Mouse (Mus musculus): ENCODE results near the gene Gm28308. TPM values are rescaled to one million over a fixed set of nuclear protein-coding genes. Genes with fewer than 3 reads are reported as not detected.

The Gm28308 gene
- polyA plus RNA-seq, 1 experiment from 2014 or later, result not detected

- no peaks in the 10 kb centered on the region for H3K9me3 ChIP-seq (replicated peaks)
- H3K27ac ChIP-seq (replicated peaks), result no peak overlapping the region
- 23% methylated on average over 3 of the region's 3 CpGs for WGBS (ENCODE audit: insufficient replicate concordance)
- peaks cover 100% of the 10 kb centered on the region for H3K27me3 ChIP-seq
- ATAC-seq (ENCODE audit: insufficient read depth), result no peak
- no peaks in the 10 kb centered on the region for H3K36me3 ChIP-seq (replicated peaks)
- H3K4me2 ChIP-seq, result no peak overlapping the region
- no peak overlapping the region for H3K4me3 ChIP-seq (replicated peaks)
- H3K4me1 ChIP-seq (replicated peaks), result no peaks in the 10 kb centered on the region; the same call in none of the 2 replicates
- H3K9ac ChIP-seq, result no peak overlapping the region
Observed at GRCm38 (mm10) chr6:52236806-52237205, 23.7 kb upstream of the Gm28308 start.

- Histone ChIP-seq H3K4me2 (no peak overlapping the region), H3K4me3 (replicated peaks) (no peak overlapping the region), H3K36me3 (replicated peaks) (no peaks in the 10 kb centered on the region), H3K4me1 (replicated peaks) (no peaks in the 10 kb centered on the region; the same call in none of the 2 replicates), H3K9me3 (replicated peaks) (no peaks in the 10 kb centered on the region), H3K27me3 (peaks cover 99% of the 10 kb centered on the region), H3K27ac (replicated peaks) (no peak overlapping the region), H3K9ac (no peak overlapping the region)
- 29% methylated on average over 6 of the region's 6 CpGs for WGBS (ENCODE audit: insufficient replicate concordance)
- ATAC-seq (ENCODE audit: insufficient read depth), result no peak
Observed at GRCm38 (mm10) chr6:52235866-52236265, 22.7 kb upstream of the Gm28308 start.

- Histone ChIP-seq H3K27ac (replicated peaks) (no peak overlapping the region), H3K27me3 (peaks cover 99% of the 10 kb centered on the region), H3K9ac (no peak overlapping the region), H3K9me3 (replicated peaks) (no peaks in the 10 kb centered on the region), H3K4me1 (replicated peaks) (no peaks in the 10 kb centered on the region; the same call in none of the 2 replicates), H3K4me3 (replicated peaks) (no peak overlapping the region), H3K4me2 (no peak overlapping the region), H3K36me3 (replicated peaks) (no peaks in the 10 kb centered on the region)
- ATAC-seq (ENCODE audit: insufficient read depth), result no peak
- 39% methylated on average over 9 of the region's 9 CpGs for WGBS (ENCODE audit: insufficient replicate concordance)
Observed at GRCm38 (mm10) chr6:52235267-52235666, 22.1 kb upstream of the Gm28308 start.

- Histone ChIP-seq H3K9me3 (replicated peaks) (no peaks in the 10 kb centered on the region), H3K36me3 (replicated peaks) (no peaks in the 10 kb centered on the region), H3K4me1 (replicated peaks) (no peaks in the 10 kb centered on the region; the same call in none of the 2 replicates), H3K4me3 (replicated peaks) (no peak overlapping the region), H3K9ac (no peak overlapping the region), H3K27me3 (peaks cover 99% of the 10 kb centered on the region), H3K4me2 (no peak overlapping the region), H3K27ac (replicated peaks) (no peak overlapping the region)
- no peak for ATAC-seq (ENCODE audit: insufficient read depth)
- 2% methylated on average over 68 of the region's 68 CpGs for WGBS (ENCODE audit: insufficient replicate concordance)
Observed at GRCm38 (mm10) chr6:52234428-52235140, 21.4 kb upstream of the Gm28308 start.

GRCm38 (mm10) chr6:52233546-52234427, 20.6 kb upstream of the Gm28308 start:
- no peaks in the 10 kb centered on the region for H3K36me3 ChIP-seq (replicated peaks)
- no peak overlapping the region for H3K4me3 ChIP-seq (replicated peaks)
- no peaks in the 10 kb centered on the region for H3K9me3 ChIP-seq (replicated peaks)
- no peaks in the 10 kb centered on the region; the same call in none of the 2 replicates for H3K4me1 ChIP-seq (replicated peaks)
- H3K27me3 ChIP-seq, result peaks cover 99% of the 10 kb centered on the region
- H3K4me2 ChIP-seq, result no peak overlapping the region
- no peak overlapping the region for H3K27ac ChIP-seq (replicated peaks)
- H3K9ac ChIP-seq, result no peak overlapping the region
- no peak for ATAC-seq (ENCODE audit: insufficient read depth)
- 1% methylated on average over 70 of the region's 70 CpGs for WGBS (ENCODE audit: insufficient replicate concordance)

GRCm38 (mm10) chr6:52232984-52233545, 19.9 kb upstream of the Gm28308 start:
- Histone ChIP-seq H3K4me3 (replicated peaks) (no peak overlapping the region), H3K27ac (replicated peaks) (no peak overlapping the region), H3K4me2 (no peak overlapping the region), H3K36me3 (replicated peaks) (no peaks in the 10 kb centered on the region), H3K9ac (no peak overlapping the region), H3K9me3 (replicated peaks) (no peaks in the 10 kb centered on the region), H3K27me3 (peaks cover 98% of the 10 kb centered on the region), H3K4me1 (replicated peaks) (no peaks in the 10 kb centered on the region; the same call in none of the 2 replicates)
- 4% methylated on average over 23 of the region's 23 CpGs for WGBS (ENCODE audit: insufficient replicate concordance)
- ATAC-seq (ENCODE audit: insufficient read depth), result no peak

GRCm38 (mm10) chr6:52232568-52232965, 19.4 kb upstream of the Gm28308 start:
- under 1% methylated on average over 18 of the region's 18 CpGs for WGBS (ENCODE audit: insufficient replicate concordance)
- H3K4me3 ChIP-seq (replicated peaks), result no peak overlapping the region

GRCm38 (mm10) chr6:52231885-52232567, 18.9 kb upstream of the Gm28308 start:
- WGBS (ENCODE audit: insufficient replicate concordance), result under 1% methylated on average over 18 of the region's 18 CpGs
- no peak overlapping the region for H3K4me2 ChIP-seq
- no peaks in the 10 kb centered on the region for H3K36me3 ChIP-seq (replicated peaks)
- no peak overlapping the region for H3K4me3 ChIP-seq (replicated peaks)
- H3K27me3 ChIP-seq, result peaks cover 98% of the 10 kb centered on the region
- no peak for ATAC-seq (ENCODE audit: insufficient read depth)
- H3K27ac ChIP-seq (replicated peaks), result no peak overlapping the region
- no peaks in the 10 kb centered on the region for H3K9me3 ChIP-seq (replicated peaks)
- no peaks in the 10 kb centered on the region; the same call in none of the 2 replicates for H3K4me1 ChIP-seq (replicated peaks)
- H3K9ac ChIP-seq, result no peak overlapping the region

More at GRCm38 (mm10) chr6:52232568-52232965, 19.4 kb upstream of the Gm28308 start:
- no peaks in the 10 kb centered on the region for H3K9me3 ChIP-seq (replicated peaks)
- no peaks in the 10 kb centered on the region for H3K36me3 ChIP-seq (replicated peaks)
- no peak overlapping the region for H3K27ac ChIP-seq (replicated peaks)
- no peaks in the 10 kb centered on the region; the same call in none of the 2 replicates for H3K4me1 ChIP-seq (replicated peaks)
- no peak overlapping the region for H3K4me2 ChIP-seq
- H3K27me3 ChIP-seq, result peaks cover 98% of the 10 kb centered on the region
- no peak overlapping the region for H3K9ac ChIP-seq
- no peak for ATAC-seq (ENCODE audit: insufficient read depth)

GRCm38 (mm10) chr6:52230516-52231165, 17.5 kb upstream of the Gm28308 start, which contains the start of gene Hoxa9:
TSS of gene Hoxa9 (minus strand) at chr6:52231089.
- Histone ChIP-seq H3K4me2 (no peak within 1 kb of the TSS), H3K9me3 (replicated peaks) (no peaks in the 10 kb centered on the region), H3K36me3 (replicated peaks) (no peaks in the 10 kb centered on the region), H3K27ac (replicated peaks) (no peak within 1 kb of the TSS), H3K4me3 (replicated peaks) (no peak within 1 kb of the TSS), H3K9ac (no peak within 1 kb of the TSS), H3K4me1 (replicated peaks) (no peaks in the 10 kb centered on the region; the same call in none of the 2 replicates), H3K27me3 (peaks cover 98% of the 10 kb centered on the region)
- no peak for ATAC-seq (ENCODE audit: insufficient read depth)
- 3% methylated on average over 21 of the region's 36 CpGs for WGBS (ENCODE audit: insufficient replicate concordance)

All from liver, embryonic 15.5 days (tissue).